Mouse (Mus musculus) common myeloid progenitor, adult 5-6 weeks (primary cell): ENCODE measurements around the gene Olfr1051. TPM values are rescaled to one million over a fixed set of nuclear protein-coding genes. Genes with fewer than 3 reads are reported as not detected.
"Not testable (repeated sequence)": the region's sequence is repeated elsewhere in the genome, so short reads cannot be mapped to it uniquely, and the experiment has no call there.

Experiments
- ATAC-seq: replicated peaks from 2 replicates; pipeline ENCODE4 v1.8.0; 2016; ENCODE audit warnings: low read depth, mild to moderate bottlenecking, moderate TSS enrichment, inconsistent platforms; ENCODE audit not compliant: poor library complexity, severe bottlenecking
- total RNA-seq: library from RNA; stranded (forward); fragments of 200-1000, 187-1606 nt; gene quantifications from 2 replicates; pipeline ENCODE4 v1.2.3, GENCODE M21; 2017

Olfr1051 gene
- total RNA-seq: not detected in 2 replicates

GRCm38 (mm10) chr2:86278988-86279387, at the start of gene Olfr1051:
Gene Olfr1051 (minus strand): TSS chr2:86279088.
- ATAC-seq: not testable (repeated sequence)

- no peak for ATAC-seq
Observed at GRCm38 (mm10) chr2:86315184-86315583, 36.3 kb upstream of the Olfr1051 start, which contains the start of gene Olfr1053. Gene Olfr1053 (minus strand): TSS chr2:86315284.

DNA sequence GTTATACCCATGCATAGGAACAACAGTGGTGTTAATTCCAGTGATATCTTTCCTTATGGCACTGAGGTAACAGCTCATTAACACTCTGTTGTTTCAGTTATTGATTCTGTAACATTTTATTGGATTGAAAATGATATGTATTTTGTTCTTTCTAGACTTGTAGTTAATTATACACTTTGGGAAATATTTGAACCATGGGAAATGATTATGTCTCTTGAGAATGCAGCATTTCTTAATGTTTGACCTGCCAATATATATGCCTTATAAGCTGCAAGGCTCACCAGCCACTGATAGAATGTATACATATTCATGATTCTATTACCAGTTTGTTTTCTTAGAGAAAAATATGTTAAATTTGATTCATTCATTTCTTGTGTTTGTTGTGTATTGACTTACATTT, 13.3 kb upstream of the Olfr1051 start, which contains the start of gene Olfr1052:
TSS of gene Olfr1052 (plus strand) at position 301 of the 400 bp plus-strand sequence.
- ATAC-seq: no peak

DNA sequence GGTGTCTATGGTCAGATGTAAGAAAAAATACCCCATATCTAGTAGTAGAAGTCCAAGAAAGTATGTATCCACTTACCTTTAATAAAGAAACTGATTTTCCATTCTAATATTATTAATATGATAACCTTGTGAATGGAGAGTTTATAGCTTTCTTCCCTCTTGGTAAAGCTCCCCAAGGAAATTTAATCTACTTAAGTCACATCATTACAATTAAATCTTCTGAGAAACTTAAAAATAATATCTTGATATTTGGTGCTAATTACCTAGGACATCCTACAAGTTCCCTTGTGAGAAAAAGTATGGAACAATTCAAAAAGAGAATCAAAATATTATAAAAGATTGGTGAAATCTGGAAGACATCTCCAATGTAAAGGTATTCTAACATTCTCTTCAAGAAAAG, 20.7 kb downstream of the Olfr1051 start, which contains the start of gene Olfr1049:
TSS of gene Olfr1049 (minus strand) at position 101 of the 400 bp plus-strand sequence.
- not testable (repeated sequence) for ATAC-seq

- ATAC-seq: no peak
Observed at GRCm38 (mm10) chr2:86240189-86240588, 38.7 kb downstream of the Olfr1051 start, which contains the start of gene Olfr1048. Gene Olfr1048 (minus strand): TSS chr2:86240289.

DNA sequence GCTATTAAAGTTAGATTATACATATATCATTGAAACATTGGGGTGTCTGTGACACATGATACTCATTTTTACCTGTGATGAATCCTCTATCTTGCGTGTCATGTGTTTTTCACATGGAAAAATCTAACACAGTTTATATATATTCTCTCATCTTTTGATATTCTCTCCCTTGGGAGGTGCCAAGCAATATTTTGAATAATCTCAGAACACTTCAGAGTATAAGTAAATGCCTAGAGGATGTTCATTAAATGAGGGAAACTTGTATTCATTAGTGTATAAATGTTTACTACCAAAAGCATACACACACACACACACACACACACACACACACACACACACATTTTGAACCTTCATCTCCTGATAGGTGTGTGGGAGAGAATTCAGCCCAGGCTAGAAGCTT, 47.6 kb downstream of the Olfr1051 start, which contains the start of gene Olfr1047:
TSS of gene Olfr1047 (minus strand) at position 101 of the 400 bp plus-strand sequence.
- ATAC-seq: no peak

Other genes starting within 250 kb of the Olfr1051 start
- not detected in 2 replicates for gene Olfr1034, start 233.2 kb downstream of the Olfr1051 start, total RNA-seq
- gene Olfr1036, start 205.1 kb downstream of the Olfr1051 start, total RNA-seq: not detected in 2 replicates
- not detected in 2 replicates for gene Olfr1037, start 191.7 kb downstream of the Olfr1051 start, total RNA-seq
- gene Olfr1039, start 143.2 kb downstream of the Olfr1051 start, total RNA-seq: not detected in 2 replicates
- gene Olfr1040, start 132.4 kb downstream of the Olfr1051 start, total RNA-seq: not detected in 2 replicates
- gene Olfr1042, start 117.2 kb downstream of the Olfr1051 start, total RNA-seq: not detected in 2 replicates
- not detected in 2 replicates for gene Olfr1043, start 111.6 kb downstream of the Olfr1051 start, total RNA-seq
- not detected in 2 replicates for gene Olfr1044, start 101.3 kb downstream of the Olfr1051 start, total RNA-seq
- not detected in 2 replicates for gene Olfr52, start 93.4 kb downstream of the Olfr1051 start, total RNA-seq
- not detected in 2 replicates for gene Olfr1045, start 76.1 kb downstream of the Olfr1051 start, total RNA-seq
- not detected in 2 replicates for gene Olfr1046, start 59.8 kb downstream of the Olfr1051 start, total RNA-seq
- gene Olfr1047, start 47.7 kb downstream of the Olfr1051 start, total RNA-seq: not detected in 2 replicates
- gene Olfr1048, start 38.8 kb downstream of the Olfr1051 start, total RNA-seq: not detected in 2 replicates
- not detected in 2 replicates for gene Olfr1049, start 20.8 kb downstream of the Olfr1051 start, total RNA-seq
- not detected in 2 replicates for gene Olfr1052, start 13.4 kb upstream of the Olfr1051 start, total RNA-seq
- not detected in 2 replicates for gene Olfr1053, start 36.2 kb upstream of the Olfr1051 start, total RNA-seq
- not detected in 2 replicates for gene Olfr1054, start 56.3 kb upstream of the Olfr1051 start, total RNA-seq
- gene Olfr1055, start 71.2 kb upstream of the Olfr1051 start, total RNA-seq: not detected in 2 replicates
- gene Olfr1056, start 83.4 kb upstream of the Olfr1051 start, total RNA-seq: not detected in 2 replicates
- not detected in 2 replicates for gene Olfr1057, start 99.3 kb upstream of the Olfr1051 start, total RNA-seq
- not detected in 2 replicates for gene Olfr1058, start 109.5 kb upstream of the Olfr1051 start, total RNA-seq
- gene Olfr1061, start 135.0 kb upstream of the Olfr1051 start, total RNA-seq: not detected in 2 replicates
- gene Olfr1062, start 147.7 kb upstream of the Olfr1051 start, total RNA-seq: not detected in 2 replicates
- not detected in 2 replicates for gene Olfr1065, start 171.5 kb upstream of the Olfr1051 start, total RNA-seq
- gene Olfr1066, start 177.2 kb upstream of the Olfr1051 start, total RNA-seq: not detected in 2 replicates
- gene Olfr228, start 208.3 kb upstream of the Olfr1051 start, total RNA-seq: not detected in 2 replicates
- gene Olfr1076, start 229.4 kb upstream of the Olfr1051 start, total RNA-seq: not detected in 2 replicates